Mouse (Mus musculus) kidney, postnatal 25 days (tissue): ENCODE measurements at regions not wholly inside any gene's neighbourhood (a gene's known extent, or its start where the extent isn't known, plus 50 kb on each side); places are given as distances from the start of the nearest gene placed in this dataset.

Source experiments
- DNase-seq, 2 experiments: peaks; one replicate each; pipeline ENCODE4 v3.0.0; 2021; ENCODE audit warnings: mixed read lengths in 2 of 2

DNA sequence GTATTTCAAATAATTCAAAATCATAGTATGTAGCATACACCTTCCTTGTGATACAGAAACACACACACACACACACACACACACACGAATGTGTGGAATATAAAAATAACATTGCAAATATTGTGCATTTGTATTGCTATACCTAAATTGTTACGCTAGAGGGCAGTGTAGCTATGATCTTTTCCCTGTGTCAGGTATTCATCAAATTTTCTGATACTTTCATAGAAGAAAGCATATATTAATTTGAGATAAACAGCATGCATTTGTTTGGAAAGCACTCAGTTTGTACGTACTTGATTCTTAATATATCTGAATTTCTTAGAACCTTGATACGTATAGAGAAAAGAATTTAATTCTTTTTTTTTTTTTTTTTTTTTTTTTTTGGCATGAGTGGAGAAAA lies 1700.9 kb upstream of the Sel1l start:
- no peak for DNase-seq

DNA sequence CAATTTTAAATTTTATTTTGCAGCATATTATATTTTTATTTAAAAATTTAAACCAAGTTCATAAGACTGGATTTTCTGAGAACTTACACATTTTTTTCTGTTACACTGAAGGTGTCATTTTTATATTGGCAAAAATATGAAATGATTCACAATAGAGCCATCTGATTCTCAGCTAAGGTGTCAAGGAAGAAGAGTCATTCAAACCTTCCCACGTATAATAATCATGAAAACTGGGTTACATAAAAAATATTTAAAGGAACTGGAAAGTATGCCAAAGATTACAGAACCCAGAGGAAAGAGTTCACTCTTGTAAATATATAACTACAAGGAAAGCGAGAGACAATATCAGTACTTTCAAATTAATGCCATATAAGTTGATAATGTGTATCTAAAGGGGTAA lies 1674.5 kb upstream of the Sel1l start:
- no peak for DNase-seq

DNA sequence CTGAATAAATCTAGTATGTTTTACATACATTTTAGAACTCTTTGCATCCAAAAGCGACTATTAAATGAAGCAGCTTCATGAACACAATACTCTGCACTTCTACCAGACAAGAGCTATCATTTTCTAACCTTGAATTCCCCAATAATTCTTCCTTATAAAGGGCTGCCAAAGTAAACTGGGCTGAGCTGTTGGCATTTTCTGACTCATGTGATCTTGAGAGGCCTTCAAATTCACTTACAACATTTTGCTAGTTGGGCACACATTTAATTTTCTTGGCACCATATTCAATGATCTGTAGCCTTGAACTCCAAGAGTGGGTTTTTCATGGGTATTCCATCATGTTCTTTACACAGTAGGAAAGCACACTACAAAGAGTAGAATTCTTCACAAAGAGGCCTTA lies 1637.4 kb upstream of the Sel1l start:
- no peak for DNase-seq

DNA sequence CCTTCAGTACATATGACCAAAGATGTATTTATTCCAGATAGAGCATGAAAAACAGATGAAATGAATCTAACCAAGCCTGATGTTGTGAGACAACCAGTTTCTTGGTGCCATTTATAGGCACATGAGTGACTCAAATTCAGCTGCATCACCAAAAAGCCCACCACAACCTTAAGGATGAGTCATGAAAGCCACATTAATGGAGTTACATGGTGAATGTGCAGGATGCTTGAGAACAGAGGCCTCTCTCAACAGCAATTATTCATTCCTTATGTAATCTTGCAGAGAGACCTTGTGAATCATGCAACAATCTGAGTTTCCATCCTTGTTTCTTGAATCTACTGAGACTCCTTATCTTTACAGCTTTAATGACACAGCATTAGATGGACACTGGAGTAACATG lies 1613.1 kb upstream of the Sel1l start:
- DNase-seq = no peak

DNA sequence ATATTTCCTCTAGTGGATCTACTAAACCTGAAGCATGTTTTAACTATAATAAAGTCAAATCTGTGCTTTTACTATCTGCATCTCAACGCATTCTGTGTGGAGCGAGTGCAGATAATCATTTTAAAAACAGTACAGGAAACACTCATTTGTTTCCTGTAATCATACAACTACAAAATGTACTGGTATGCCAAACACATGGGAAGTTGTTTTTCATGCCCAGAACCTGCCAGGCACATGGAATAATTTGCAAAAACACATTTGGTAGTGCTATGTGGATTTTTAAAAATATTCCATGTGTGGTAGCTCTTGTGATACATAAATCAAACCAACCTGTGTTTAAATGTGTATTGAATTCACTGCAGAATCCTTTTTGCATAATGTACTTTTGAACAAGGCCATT lies 1600.5 kb upstream of the Sel1l start:
- no peak for DNase-seq

DNA sequence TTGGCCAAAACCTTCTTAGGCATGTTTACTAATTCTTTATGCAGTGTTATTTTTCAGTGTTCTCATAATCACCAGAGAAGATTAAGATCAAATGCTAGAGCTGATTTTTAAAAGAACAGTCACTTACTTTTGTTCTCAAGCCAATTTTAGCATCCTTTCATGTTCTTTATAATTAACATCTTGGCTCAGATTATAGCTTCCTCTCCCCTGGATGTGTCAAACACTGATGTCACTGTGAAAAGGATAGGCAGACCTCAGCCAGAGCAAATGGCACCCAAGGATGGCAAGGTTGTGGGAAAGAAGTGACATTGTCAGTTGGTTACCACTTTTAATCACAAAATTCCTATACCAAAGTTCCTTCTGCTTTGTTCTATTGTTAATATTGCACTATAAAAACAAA lies 1580.3 kb upstream of the Sel1l start:
- DNase-seq = no peak

DNA sequence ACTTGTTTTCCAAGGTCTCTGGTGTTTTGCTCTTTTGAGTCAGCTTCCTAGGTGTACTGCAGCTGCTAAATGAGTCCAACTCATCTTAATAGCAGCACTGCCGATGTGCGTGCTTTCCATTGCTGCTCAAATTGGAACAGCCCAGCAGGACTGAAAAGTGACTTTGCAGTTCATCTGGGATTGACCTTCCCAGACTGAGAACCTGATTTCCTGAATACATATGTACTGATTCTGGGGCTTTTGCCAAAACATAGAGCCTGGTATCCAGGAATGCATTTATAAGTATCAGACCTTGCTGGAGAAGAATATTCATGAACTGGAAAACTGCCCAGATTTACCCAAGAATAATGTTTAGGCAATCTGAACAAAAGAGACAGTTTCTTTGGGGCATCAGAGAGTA lies 1579.0 kb upstream of the Sel1l start:
- no peak for DNase-seq

DNA sequence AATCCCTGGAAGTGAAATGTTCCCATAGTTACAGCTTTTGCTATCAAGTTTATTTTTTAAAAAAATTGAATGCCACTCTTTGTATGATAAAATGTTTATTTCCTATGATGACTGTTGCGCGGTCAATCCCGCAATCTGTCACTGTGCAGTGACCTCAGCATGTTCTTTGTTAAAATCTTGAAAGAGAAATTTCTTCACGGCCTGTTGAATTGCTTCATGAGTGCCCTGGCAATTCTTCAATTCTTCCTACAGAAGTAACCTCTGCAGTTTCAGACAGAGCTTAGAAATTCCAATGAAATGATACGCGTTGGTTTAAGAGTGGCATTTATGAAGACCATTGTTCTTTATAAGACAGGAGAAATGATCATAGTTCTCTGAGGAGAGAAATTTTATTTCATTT lies 1567.4 kb upstream of the Sel1l start:
- DNase-seq = no peak

DNA sequence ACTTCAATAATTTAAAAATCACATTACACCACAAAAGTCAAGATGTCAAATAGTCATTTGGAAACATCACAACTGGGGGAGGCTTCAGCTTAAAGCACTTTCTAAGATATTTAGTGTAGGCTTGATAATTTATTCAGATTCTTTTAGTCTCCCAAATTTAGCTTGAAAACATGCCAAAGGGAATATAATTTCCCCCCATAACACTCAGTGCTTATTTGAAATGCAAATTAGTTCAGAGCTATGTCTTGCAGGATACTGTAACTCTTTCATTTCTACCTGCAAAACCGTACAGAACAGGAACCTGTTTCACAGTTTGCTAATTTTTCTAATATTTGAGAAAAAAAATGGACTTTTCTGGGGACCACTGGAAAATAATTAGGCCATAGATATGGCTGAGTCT lies 1566.8 kb upstream of the Sel1l start:
- no peak for DNase-seq

DNA sequence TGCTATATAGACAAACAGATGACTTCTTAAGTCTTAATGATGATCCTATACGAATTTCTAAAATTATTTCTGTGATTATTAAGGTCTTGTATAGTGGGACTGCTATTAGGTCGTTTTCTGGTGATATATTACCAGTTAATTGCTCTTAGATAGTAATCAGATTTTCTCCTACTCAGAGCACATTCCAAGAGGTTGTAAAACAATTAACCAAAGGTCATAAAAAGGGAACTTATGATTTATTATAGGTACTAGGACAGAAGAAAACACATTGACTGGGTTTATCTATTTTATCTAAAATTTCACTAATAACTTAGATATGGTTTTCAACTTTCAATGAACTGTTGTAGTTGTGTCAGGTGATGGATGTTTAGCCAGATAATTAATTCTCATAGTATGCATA lies 1536.6 kb upstream of the Sel1l start:
- DNase-seq = no peak

DNA sequence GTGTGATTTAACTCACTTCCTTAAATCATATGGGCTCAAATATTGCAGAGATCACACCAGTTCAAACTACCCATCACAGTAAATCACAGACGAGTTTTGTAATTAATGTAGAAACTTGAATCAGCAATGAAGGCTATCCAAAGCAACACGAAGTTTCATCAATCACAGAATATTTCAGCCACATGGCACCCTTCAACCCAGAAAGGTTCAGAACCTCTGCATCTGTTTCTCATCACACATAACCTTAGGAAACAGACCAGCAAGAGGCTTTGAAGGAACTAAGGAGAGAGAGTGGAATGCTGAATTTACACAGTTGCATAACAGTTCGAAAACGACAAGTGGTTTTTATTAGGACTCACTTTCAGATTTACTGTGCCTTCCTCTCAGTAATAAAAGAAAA lies 1494.0 kb upstream of the Sel1l start:
- no peak for DNase-seq

DNA sequence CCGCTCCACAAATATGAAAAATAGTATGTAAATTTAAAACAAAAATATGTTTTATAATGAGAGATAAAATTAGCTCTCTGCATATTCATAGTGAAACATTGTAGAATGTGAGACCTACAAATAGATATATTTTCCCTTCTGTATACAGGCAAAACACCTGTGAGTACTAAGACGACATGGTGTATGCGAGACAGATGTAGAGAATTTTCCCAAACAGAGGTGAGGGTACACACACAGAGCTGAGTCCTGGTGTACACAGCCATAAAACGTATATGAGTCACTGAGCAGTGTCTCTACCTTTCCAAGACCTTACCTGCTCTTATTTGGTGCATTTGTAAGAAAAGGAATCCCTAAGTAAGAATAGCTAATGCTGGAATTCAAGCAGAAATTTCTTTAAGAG lies 1493.6 kb upstream of the Sel1l start:
- DNase-seq = no peak

DNA sequence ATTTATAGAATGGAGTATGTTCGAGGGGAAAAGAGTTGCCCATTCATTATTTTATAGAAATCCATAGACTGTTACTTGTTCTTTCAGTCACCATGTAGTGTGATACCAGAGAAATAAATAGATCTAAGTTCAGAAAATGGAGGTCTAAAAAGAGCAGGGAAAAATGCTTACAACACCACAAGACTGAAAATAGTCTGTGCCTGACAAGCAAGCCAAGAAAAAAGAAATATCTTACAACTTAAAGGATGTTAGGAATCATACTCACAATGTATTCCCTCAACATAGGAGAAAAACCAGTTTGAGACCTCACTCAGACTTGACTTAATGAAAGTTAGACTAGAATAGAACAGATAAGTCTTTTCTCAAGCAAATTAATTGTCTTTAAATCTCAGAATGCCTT lies 1486.6 kb upstream of the Sel1l start:
- no peak for DNase-seq

DNA sequence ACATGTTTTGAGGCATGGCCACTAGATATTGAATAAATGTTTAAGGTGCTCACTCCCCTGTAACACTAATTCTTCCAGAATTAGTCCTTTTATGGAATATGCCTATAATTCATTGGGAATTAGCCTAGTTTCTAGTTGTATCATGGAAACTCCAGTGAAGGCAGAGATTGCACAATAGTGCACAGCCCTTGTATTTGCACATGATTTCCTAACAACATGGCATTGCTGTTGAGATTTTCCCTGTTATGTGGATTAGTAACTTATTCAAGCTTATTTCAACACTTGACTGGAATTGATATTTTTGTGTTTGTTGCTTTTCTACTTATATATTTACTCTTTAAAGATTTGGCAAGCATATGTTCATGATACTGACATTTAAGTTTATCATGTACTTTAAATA lies 1463.3 kb upstream of the Sel1l start:
- no peak for DNase-seq

DNA sequence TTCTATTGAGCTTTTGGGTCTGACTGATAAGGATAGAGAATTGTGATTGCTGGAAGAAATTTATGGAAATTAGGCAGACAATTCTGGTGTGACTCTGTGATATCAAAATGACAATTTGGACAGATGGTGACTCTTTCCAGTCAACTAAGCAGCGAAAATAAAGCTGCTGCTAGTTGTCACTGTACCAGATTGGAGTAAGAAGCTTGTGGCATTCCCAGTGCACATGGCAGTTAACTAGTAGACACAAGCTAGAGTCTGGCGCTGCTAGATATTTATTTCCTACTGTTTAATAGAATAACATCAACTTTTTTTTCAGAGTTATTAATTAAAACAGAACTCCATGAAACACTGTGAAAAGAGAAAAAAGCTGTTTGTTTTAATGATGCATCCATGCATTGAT lies 1432.9 kb upstream of the Sel1l start:
- DNase-seq = no peak

DNA sequence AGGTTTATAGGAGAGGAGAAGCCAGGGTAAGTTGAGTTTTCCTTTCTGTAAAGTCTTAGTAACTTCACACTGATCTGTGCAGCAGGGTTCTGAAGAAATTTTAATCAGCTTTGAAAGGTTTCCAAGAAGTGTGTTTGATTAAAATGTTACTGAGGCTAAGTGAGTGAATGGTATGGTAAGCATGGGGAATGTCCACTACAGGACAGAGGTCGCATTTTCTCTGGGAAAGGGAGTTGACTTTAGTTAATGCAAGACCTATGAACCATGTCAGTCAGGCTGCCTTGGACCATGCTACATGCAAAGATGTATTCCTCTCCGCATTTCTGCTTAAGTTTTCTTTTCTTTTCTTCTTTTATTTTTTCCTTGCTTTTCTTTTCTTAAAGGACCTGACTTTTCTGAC lies 1424.7 kb upstream of the Sel1l start:
- DNase-seq = peak; percentile 14 to 34

DNA sequence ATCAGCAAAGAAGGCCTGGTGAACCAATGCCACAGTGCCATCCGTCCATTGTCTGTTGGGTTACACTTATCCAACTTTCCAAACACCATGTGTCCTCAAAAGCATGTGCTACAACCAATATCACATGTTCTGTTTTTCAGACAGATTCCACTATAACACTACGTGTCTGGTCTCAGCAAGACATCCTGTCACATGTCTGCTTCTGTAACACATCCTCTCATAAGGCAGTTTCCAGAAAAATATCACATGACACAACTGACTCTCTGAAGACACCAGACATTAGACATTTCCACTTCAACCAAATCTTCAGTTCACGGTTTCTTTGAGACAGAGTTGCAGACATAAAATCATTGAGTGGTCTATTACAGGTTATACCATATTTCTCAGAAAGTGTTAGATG lies 1381.3 kb upstream of the Sel1l start:
- DNase-seq = no peak

DNA sequence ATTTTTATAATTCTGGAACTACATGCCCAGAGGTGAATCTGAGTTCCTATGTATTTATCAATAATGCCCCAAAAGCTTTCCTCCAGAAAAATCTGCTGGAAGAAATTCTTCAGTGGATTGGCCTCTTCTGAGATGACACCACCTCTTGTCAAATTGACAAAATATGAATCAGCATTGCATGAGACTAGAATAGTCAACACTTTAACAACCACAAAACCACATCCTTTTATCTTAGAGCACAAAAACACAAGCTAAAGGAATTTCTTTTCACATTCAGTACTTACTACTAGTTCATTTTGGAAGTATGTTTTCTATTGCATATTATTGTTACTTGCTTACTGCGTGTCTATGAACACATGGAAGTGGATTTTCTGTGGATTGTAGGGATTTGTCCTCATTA lies 1377.9 kb upstream of the Sel1l start:
- DNase-seq = no peak

DNA sequence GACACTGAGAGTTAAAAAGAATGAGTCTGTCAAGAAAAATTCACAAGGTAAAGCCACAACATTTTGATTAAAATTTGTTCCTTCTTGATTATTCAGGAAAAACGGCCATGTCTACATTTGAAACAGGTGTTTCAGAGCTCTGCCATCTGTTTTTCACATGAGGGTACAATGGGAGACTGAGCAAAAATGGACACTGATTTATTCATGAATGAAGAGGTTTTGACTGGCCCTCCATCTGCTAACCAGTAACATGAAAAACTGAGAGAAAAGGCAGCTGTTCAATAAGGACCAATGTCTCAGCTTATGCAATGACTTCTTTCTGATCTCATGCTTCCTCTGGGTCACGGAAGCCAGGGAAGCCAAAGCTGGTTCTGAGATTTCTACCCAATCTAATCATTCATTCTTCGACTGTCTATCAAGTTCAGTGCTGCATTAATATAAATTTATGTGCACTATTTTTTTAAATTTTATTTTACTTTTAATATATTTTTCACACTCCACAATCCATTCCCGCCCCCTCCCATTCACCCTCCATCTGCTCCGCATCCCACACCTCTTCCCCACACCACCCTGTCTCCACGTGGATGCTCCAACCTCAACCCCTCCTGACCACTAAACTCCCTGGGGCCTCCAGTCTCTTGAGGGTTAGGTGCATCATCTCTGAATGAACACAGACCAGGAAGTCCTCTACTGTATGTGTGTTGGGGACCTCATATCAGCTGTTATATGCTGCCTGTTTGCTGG lies 1372.4 kb upstream of the Sel1l start:
- DNase-seq = no peak

DNA sequence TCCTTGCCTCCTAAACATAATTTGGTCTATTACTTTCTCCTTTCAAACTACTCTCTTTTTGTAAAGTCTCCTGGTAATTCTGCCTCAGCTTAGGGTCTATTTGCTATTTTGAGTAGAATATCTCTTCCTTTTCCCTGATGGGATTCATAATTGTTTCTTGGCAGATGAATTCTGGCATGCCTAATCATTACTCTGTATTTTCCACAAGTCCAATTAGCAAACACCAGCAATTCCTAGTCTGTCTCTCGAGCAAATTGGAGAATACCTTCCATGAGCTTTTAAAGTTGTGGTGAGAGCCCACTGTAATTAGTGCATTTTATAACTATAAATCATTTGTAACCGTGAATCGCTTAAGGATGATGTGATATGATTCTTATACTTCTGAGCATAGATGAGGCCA lies 1358.6 kb upstream of the Sel1l start:
- no peak for DNase-seq

DNA sequence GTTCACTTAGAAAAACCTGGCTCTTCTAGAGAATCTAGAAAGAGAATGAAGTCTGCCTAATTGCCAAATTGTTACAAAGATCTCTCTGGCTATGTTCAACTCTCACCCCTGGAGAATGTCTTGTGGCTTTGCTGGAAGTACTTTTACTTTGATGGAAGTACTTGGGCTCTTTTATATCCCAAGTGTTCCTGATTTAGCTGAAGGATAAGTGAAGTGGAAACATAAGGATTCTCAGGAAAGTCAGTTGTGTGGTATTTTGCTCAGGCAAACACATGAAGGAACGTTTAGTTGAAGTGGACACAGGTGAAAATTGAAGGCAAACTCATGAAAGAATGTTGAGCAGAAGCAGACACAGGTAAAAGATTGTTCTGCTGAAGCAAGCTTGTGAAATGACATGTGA lies 1340.0 kb upstream of the Sel1l start:
- DNase-seq = no peak

DNA sequence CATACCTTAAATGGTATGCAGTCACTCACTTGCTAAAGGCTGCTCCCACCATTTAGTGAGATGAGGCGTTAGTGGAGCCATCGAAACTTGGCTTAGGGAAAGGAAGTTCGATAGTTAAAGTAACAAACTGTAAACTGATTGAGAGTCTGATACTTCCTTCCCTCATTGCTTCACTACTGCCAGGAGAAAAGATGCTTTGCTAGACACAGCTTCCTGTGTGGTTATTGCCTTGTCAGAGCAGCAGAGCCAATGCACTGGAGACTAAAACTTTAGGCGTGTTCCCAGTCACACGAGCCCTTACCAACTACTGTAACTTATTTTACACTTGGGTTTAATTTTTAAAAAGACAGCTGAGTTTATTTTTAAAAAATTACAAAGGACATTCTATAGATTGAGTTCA lies 1324.8 kb upstream of the Sel1l start:
- no peak for DNase-seq

DNA sequence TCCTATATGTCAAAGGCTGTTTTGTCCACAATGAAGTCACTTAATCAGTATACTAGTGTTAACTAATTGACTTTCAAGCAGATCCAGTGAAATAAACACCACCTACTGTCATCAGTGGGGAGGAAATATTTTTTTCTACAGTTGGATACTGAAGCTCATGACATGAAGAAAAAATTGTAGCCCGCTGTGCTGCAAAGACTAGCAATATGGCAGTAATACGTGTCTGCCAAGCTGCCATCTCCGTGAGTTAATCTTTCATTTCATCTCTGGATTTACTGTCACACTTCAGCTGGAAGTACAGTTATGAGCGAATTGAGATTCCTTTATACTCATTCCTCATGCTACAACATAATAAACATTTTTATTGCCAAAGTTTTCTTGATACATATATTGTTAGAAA lies 1311.3 kb upstream of the Sel1l start:
- DNase-seq = no peak

DNA sequence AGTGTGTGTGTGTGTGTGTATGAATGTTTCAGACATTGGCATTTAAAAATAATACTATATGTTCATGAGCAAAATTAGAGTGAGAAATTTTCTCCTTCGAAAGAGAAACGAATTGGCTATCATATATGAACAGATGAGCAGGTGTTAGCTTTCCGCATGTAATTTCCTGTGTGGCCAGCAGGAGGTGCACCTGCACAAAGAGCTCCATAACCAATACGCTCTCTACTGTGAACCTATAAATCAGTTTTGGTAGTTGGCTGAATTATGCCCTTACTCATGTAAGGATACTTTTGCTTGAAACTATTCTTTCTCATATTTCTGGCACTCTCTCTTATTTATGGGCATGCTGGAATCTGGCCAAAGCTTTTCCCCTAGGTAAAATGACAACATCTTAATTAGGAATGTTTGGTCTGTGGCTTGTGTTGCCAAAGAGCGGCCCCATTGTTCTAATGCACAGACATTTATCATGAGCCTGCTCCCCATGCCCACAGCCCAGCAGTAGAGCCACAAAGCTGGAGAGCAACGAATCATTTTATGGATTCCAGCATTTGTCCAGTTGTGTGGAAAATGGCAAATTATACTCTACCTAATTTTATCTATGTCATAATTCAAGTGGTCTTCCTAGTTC lies 1303.8 kb upstream of the Sel1l start:
- DNase-seq = peak; percentile 35 to 68

DNA sequence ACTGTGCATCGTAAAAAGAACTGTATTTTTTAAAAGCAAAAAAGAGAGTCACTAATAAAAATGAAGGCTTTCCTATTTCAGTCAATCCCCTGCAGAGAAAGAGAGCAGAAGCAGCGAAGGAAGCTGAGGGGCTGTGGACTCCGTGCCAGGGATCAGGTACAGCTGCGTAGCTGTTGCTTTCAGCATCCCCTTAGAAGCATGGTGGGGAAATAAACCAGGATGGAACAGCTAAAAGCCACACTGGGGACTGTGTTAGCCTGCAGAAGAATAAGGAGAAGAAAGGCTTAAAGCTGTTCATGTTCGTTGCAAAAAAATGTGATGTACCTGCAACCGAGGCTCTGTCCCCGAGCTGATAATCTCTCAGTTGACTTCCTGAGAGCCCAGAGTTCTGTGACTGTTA lies 1302.6 kb upstream of the Sel1l start:
- DNase-seq = no peak
